Mouse (Mus musculus): Measurements from ENCODE around the gene Olfr462. TPM values are rescaled to one million over a fixed set of nuclear protein-coding genes. Genes with fewer than 3 reads are reported as not detected.

The Olfr462 gene
- total RNA-seq (2023) = not detected

DNA sequence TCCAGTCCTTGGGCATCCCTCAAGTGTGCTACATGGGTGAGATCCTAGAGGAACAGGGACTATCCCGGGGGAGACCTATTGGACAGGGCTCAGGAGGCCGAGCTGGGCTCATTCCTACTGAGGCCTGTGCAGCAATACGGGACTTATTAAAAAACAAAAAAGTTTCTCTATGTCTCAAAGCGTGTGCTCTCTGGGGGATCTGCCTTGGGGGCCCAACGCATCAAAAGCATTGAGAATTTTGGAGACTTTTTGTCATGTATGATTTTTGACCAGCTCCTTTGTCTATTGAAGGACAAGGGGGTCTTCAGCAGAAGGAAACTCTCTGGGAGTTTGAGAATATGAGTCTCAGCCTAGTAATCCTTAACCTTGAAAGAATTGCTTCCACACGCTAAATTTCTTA is at the start of gene Olfr462:
Gene Olfr462, minus strand, starts transcription at position 101 of the 400 bp plus-strand sequence.

GRCm38 (mm10) chr11:87920966-87921365 is 28.9 kb upstream of the Olfr462 start, which contains the start of gene Olfr464:
Olfr464 (minus strand) TSS chr11:87920967.

GRCm38 (mm10) chr11:87897287-87897686 is 5.2 kb upstream of the Olfr462 start, which contains the start of gene Olfr463:
Olfr463 (minus strand) TSS chr11:87897387.

GRCm38 (mm10) chr11:87875436-87875835 is 16.6 kb downstream of the Olfr462 start, which contains the start of gene Epx:
Epx (minus strand) TSS chr11:87875536.

DNA sequence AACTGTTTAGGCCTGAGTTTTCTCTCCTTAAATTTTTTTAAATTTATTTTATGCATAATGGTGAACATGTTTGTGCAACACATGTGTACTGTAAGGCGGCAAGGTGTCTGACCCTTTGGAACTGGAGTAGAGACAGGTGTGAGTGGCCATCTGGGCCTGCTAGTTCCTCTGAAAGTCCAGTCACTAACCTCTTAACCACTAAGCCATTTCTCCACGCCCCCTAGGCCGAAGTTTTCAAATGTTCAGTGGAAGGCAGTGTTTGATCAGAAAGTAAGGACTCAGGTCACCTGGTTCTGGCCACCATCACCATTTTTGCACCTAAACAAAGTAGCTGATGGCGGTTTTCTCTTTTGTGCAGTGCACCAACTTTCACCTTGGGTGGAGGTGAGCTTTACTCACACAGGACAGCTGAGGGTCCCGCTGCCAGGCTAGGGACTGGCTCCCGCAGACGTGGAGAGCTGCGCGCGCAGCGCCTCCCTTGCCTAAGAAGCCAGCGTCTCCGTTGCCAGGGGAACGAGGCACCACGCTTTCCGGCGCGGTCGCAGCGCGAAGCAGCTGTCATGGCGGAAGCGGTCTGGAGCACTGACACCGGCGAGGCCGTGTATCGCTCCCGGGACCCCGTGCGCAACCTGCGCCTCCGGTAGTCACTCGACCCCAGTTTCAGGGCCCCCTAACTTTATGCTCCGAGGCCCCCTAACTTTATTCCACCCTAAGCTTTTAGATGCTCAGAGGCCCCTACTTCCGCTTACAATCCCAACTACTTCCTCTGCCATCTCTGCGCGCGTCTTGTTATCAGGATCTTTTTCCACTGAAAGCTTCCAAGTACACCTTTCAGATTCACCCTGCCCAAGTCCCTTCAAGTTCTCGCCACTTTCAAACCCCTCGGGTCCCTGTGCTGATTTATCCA is 39.1 kb downstream of the Olfr462 start, which contains the start of gene Mks1:
Gene Mks1, plus strand, starts transcription at position 526 of the 907 bp plus-strand sequence.

Other genes starting within 250 kb of the Olfr462 start
- gene Rnf43, start 229.5 kb downstream of the Olfr462 start, total RNA-seq (2023) = 5.2 TPM
- 155 TPM for gene Supt4a, start 154.7 kb downstream of the Olfr462 start, total RNA-seq (2023)
- 3.8 TPM for gene Tspoap1, start 131.7 kb downstream of the Olfr462 start, total RNA-seq (2023)
- 0.67 TPM for gene Mpo, start 98.7 kb downstream of the Olfr462 start, total RNA-seq (2023)
- gene Lpo, start 64.0 kb downstream of the Olfr462 start, total RNA-seq (2023) = not detected
- 9.6 TPM for gene Mks1, start 39.1 kb downstream of the Olfr462 start, total RNA-seq (2023)
- gene Epx, start 16.7 kb downstream of the Olfr462 start, total RNA-seq (2023) = not detected
- not detected for gene Olfr463, start 5.1 kb upstream of the Olfr462 start, total RNA-seq (2023)
- gene Olfr464, start 28.7 kb upstream of the Olfr462 start, total RNA-seq (2023) = not detected
- gene Dynll2, start 95.3 kb upstream of the Olfr462 start, total RNA-seq (2023) = 22.2 TPM
- gene Srsf1, start 155.1 kb upstream of the Olfr462 start, total RNA-seq (2023) = 333 TPM
- 54.0 TPM for gene Vezf1, start 176.0 kb upstream of the Olfr462 start, total RNA-seq (2023)
- gene Cuedc1, start 205.8 kb upstream of the Olfr462 start, total RNA-seq (2023) = 6.5 TPM

Data from CD4-positive naive resting alpha-beta T cell, adult 76 days (primary cell).